Mouse (Mus musculus): ENCODE data around the gene Ppfibp1.

DNA sequence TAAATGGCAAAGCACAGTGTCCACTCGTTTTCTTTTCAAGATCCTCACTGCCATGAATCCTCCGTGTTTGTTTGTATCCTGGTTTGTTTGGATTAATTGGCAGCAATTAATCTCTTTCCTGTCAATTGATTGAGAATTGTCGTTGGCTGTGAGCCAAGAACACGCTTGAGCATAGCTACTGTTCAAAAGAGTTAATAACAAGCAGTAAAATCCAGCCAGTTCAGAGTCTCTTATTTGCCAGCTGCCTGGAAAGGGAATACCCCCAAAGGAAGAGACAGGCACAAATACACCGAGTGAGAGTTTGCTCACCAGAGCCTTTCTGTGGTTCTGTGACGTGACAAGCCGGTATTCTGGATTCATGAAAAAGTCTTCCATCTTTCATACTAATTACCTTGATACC is 173.7 kb downstream of the Ppfibp1 start:
- TF ChIP-seq CTCF (IDR thresholded peaks at IDR 0.05; ENCODE audit: extremely low read depth, insufficient read depth, low read length) (no peak), POLR2A (IDR thresholded peaks at IDR 0.05; ENCODE audit: extremely low read depth, insufficient read depth, low read length) (no peak)

Measured in cortical plate, adult 2 months (tissue).